Mouse (Mus musculus): ENCODE data around the gene Stac3. TPM values are rescaled to one million over a fixed set of nuclear protein-coding genes. Genes with fewer than 3 reads are reported as not detected.

Gene Stac3
- polyA plus RNA-seq (2015; fragmentation: Nextera tagmentation; extraction: Ambion mirVana), result 2.0 and 3.3 TPM in 2 replicates

GRCm38 (mm10) chr10:127500894-127501893 is at the start of gene Stac3:
TSS of gene Stac3 (plus strand) at chr10:127501686.
- Histone ChIP-seq H3K4me2 (ENCODE audit: low read length) (no peak within 1 kb of the TSS), H3K4me3 (ENCODE audit: low read length) (no peak within 1 kb of the TSS), H3K9me3 (ENCODE audit: control insufficient read depth, low read length) (no peaks in the 10 kb centered on the region), H3K36me3 (ENCODE audit: control insufficient read depth, insufficient read depth, low read length) (peaks cover 21% of the 10 kb centered on the region), H3K4me1 (ENCODE audit: control insufficient read depth, insufficient read depth, low read depth, low read length) (no peaks in the 10 kb centered on the region), H3K9ac (ENCODE audit: low read depth, low read length) (no peak within 1 kb of the TSS), H3K27me3 (replicated peaks; ENCODE audit: control insufficient read depth, insufficient read depth, low read length) (no peaks in the 10 kb centered on the region), H3K27ac (ENCODE audit: low read depth, low read length) (no peak within 1 kb of the TSS)
- ATAC-seq, result no peak
- 84% methylated on average over 12 of the region's 13 CpGs for WGBS

- no peak for ATAC-seq
- H3K36me3 ChIP-seq (ENCODE audit: control insufficient read depth, insufficient read depth, low read length), result peaks cover 32% of the 10 kb centered on the region
- H3K27ac ChIP-seq (ENCODE audit: low read depth, low read length), result no peak overlapping the region
- H3K4me2 ChIP-seq (ENCODE audit: low read length), result no peak overlapping the region
- H3K4me3 ChIP-seq (ENCODE audit: low read length), result no peak overlapping the region
- no peaks in the 10 kb centered on the region for H3K27me3 ChIP-seq (replicated peaks; ENCODE audit: control insufficient read depth, insufficient read depth, low read length)
- H3K9me3 ChIP-seq (ENCODE audit: control insufficient read depth, low read length), result no peaks in the 10 kb centered on the region
- H3K4me1 ChIP-seq (ENCODE audit: control insufficient read depth, insufficient read depth, low read depth, low read length), result no peaks in the 10 kb centered on the region
- WGBS, result 96% methylated on average over 1 of the region's 1 CpGs
- H3K9ac ChIP-seq (ENCODE audit: low read depth, low read length), result no peak overlapping the region
These were observed 47.8 kb upstream of the Stac3 start for GRCm38 (mm10) chr10:127453701-127454100.

GRCm38 (mm10) chr10:127462411-127463096 is 38.9 kb upstream of the Stac3 start:
- Histone ChIP-seq H3K27ac (ENCODE audit: low read depth, low read length) (no peak overlapping the region), H3K27me3 (replicated peaks; ENCODE audit: control insufficient read depth, insufficient read depth, low read length) (no peaks in the 10 kb centered on the region), H3K9me3 (ENCODE audit: control insufficient read depth, low read length) (no peaks in the 10 kb centered on the region), H3K36me3 (ENCODE audit: control insufficient read depth, insufficient read depth, low read length) (peaks cover 19% of the 10 kb centered on the region), H3K4me1 (ENCODE audit: control insufficient read depth, insufficient read depth, low read depth, low read length) (no peaks in the 10 kb centered on the region), H3K4me3 (ENCODE audit: low read length) (no peak overlapping the region), H3K4me2 (ENCODE audit: low read length) (no peak overlapping the region), H3K9ac (ENCODE audit: low read depth, low read length) (no peak overlapping the region)
- ATAC-seq, result no peak
- WGBS, result 68% methylated on average over 5 of the region's 5 CpGs

GRCm38 (mm10) chr10:127471281-127471988 is 30.1 kb upstream of the Stac3 start:
- Histone ChIP-seq H3K9ac (ENCODE audit: low read depth, low read length) (no peak overlapping the region), H3K4me1 (ENCODE audit: control insufficient read depth, insufficient read depth, low read depth, low read length) (no peaks in the 10 kb centered on the region), H3K27me3 (replicated peaks; ENCODE audit: control insufficient read depth, insufficient read depth, low read length) (no peaks in the 10 kb centered on the region), H3K4me2 (ENCODE audit: low read length) (no peak overlapping the region), H3K36me3 (ENCODE audit: control insufficient read depth, insufficient read depth, low read length) (peaks cover 7% of the 10 kb centered on the region), H3K4me3 (ENCODE audit: low read length) (no peak overlapping the region), H3K27ac (ENCODE audit: low read depth, low read length) (0 out of 2 replicates have a peak overlapping the region, but pooled peaks have one; percentile 7), H3K9me3 (ENCODE audit: control insufficient read depth, low read length) (no peaks in the 10 kb centered on the region)
- ATAC-seq, result no peak
- 74% methylated on average over 15 of the region's 15 CpGs for WGBS

GRCm38 (mm10) chr10:127472722-127473121 is 28.8 kb upstream of the Stac3 start:
- peaks cover 12% of the 10 kb centered on the region for H3K36me3 ChIP-seq (ENCODE audit: control insufficient read depth, insufficient read depth, low read length)
- WGBS, result 87% methylated on average over 9 of the region's 9 CpGs
- H3K9me3 ChIP-seq (ENCODE audit: control insufficient read depth, low read length), result no peaks in the 10 kb centered on the region
- no peak overlapping the region for H3K4me2 ChIP-seq (ENCODE audit: low read length)
- ATAC-seq, result no peak
- H3K9ac ChIP-seq (ENCODE audit: low read depth, low read length), result no peak overlapping the region
- H3K27me3 ChIP-seq (replicated peaks; ENCODE audit: control insufficient read depth, insufficient read depth, low read length), result no peaks in the 10 kb centered on the region
- H3K4me1 ChIP-seq (ENCODE audit: control insufficient read depth, insufficient read depth, low read depth, low read length), result no peaks in the 10 kb centered on the region
- H3K27ac ChIP-seq (ENCODE audit: low read depth, low read length), result no peak overlapping the region
- no peak overlapping the region for H3K4me3 ChIP-seq (ENCODE audit: low read length)

- Histone ChIP-seq H3K4me1 (ENCODE audit: control insufficient read depth, insufficient read depth, low read depth, low read length) (no peaks in the 10 kb centered on the region), H3K27ac (ENCODE audit: low read depth, low read length) (no peak overlapping the region), H3K4me3 (ENCODE audit: low read length) (no peak overlapping the region), H3K9ac (ENCODE audit: low read depth, low read length) (no peak overlapping the region), H3K36me3 (ENCODE audit: control insufficient read depth, insufficient read depth, low read length) (peaks cover 12% of the 10 kb centered on the region), H3K27me3 (replicated peaks; ENCODE audit: control insufficient read depth, insufficient read depth, low read length) (no peaks in the 10 kb centered on the region), H3K9me3 (ENCODE audit: control insufficient read depth, low read length) (no peaks in the 10 kb centered on the region), H3K4me2 (ENCODE audit: low read length) (no peak overlapping the region)
- WGBS, result 93% methylated on average over 4 of the region's 4 CpGs
- no peak for ATAC-seq
These were observed 26.3 kb upstream of the Stac3 start for GRCm38 (mm10) chr10:127475175-127475574.

- H3K36me3 ChIP-seq (ENCODE audit: control insufficient read depth, insufficient read depth, low read length), result peaks cover 12% of the 10 kb centered on the region
These were observed 24.9 kb upstream of the Stac3 start for GRCm38 (mm10) chr10:127476541-127476940.

GRCm38 (mm10) chr10:127477301-127477700 is 24.2 kb upstream of the Stac3 start:
- H3K4me3 ChIP-seq (ENCODE audit: low read length), result no peak overlapping the region
- H3K9me3 ChIP-seq (ENCODE audit: control insufficient read depth, low read length), result no peaks in the 10 kb centered on the region
- no peaks in the 10 kb centered on the region for H3K4me1 ChIP-seq (ENCODE audit: control insufficient read depth, insufficient read depth, low read depth, low read length)
- H3K36me3 ChIP-seq (ENCODE audit: control insufficient read depth, insufficient read depth, low read length), result peaks cover 8% of the 10 kb centered on the region
- H3K27me3 ChIP-seq (replicated peaks; ENCODE audit: control insufficient read depth, insufficient read depth, low read length), result no peaks in the 10 kb centered on the region
- WGBS, result 86% methylated on average over 7 of the region's 7 CpGs
- no peak for ATAC-seq
- no peak overlapping the region for H3K4me2 ChIP-seq (ENCODE audit: low read length)
- no peak overlapping the region for H3K9ac ChIP-seq (ENCODE audit: low read depth, low read length)
- no peak overlapping the region for H3K27ac ChIP-seq (ENCODE audit: low read depth, low read length)

More at GRCm38 (mm10) chr10:127476541-127476940, 24.9 kb upstream of the Stac3 start:
- Histone ChIP-seq H3K4me1 (ENCODE audit: control insufficient read depth, insufficient read depth, low read depth, low read length) (no peaks in the 10 kb centered on the region), H3K27ac (ENCODE audit: low read depth, low read length) (no peak overlapping the region), H3K4me3 (ENCODE audit: low read length) (no peak overlapping the region), H3K9ac (ENCODE audit: low read depth, low read length) (no peak overlapping the region), H3K27me3 (replicated peaks; ENCODE audit: control insufficient read depth, insufficient read depth, low read length) (no peaks in the 10 kb centered on the region), H3K4me2 (ENCODE audit: low read length) (no peak overlapping the region), H3K9me3 (ENCODE audit: control insufficient read depth, low read length) (no peaks in the 10 kb centered on the region)
- ATAC-seq, result no peak
- 71% methylated on average over 3 of the region's 3 CpGs for WGBS
